Mouse (Mus musculus): Measurements from ENCODE around the gene Tmem132d.

DNA sequence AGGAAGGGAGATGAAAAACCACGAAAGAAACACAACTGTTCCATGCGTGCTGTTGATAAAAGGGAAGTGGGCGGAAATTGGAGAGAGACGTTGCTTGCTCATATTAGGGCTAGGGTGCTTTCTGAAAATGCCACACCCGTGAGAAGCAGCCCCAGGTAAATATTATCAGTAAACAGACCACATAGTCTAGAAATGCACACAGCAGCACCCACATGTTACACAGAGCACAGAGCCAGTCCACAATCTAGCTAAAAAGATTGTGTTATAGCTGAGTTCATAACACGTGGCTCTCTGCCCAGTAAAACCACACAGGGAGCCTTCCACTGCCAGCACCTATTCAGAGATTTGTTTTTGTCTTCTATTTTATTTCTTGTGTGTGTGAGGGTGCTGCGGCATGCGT lies 617.6 kb downstream of the Tmem132d start:
- TF ChIP-seq CTCF (IDR thresholded peaks at IDR 0.05; ENCODE audit: borderline replicate concordance, extremely low read depth, insufficient read depth, insufficient read length) (no peak), POLR2A (IDR thresholded peaks at IDR 0.05; ENCODE audit: borderline replicate concordance, extremely low read depth, insufficient read depth, insufficient read length, poor library complexity, severe bottlenecking) (no peak)
